8 mouse cellular contexts compared by ENCODE assay signal in the genomic region with DNA sequence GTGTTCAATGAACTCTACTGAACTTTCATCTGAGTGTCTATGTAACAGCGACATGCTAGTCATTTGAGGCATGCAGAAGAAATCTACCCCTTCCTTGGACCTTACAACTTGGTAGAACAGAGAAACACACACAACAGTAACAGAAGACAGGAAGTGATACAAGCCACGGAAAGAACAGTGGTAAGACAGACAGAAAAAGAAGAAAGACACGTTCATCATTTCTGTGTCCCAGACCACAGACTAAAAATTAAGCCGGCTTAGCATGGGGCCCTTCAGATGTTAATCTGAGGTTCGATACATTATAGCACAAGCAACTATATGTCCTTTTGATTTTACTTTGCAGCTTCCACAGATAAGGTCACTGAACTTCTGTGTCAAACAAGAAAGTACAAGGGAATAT. TPM values are rescaled to one million over a fixed set of nuclear protein-coding genes. Genes with fewer than 3 reads are reported as not detected.
A peak's percentile ranks its signal among the peaks of the same experiment; 100 is the strongest.
DNase-seq lines count a peak whose midpoint lies in the region; ATAC-seq lines count a peak whose summit lies in the region.

No protein-coding gene starts in this region.

- no peak for ATAC-seq in kidney, embryonic 15.5 days (replicated peaks; ENCODE audit: low FRiP score)
- no peak for ATAC-seq in hindbrain, embryonic 16.5 days
- ATAC-seq in midbrain, embryonic 15.5 days (replicated peaks) = no peak

- H3K4me1 ChIP-seq in kidney, embryonic 15.5 days = peaks cover 22% of the 10 kb centered on the region
- H3K4me1 ChIP-seq in hindbrain, embryonic 16.5 days (ENCODE audit: control insufficient read depth, insufficient read depth, low read depth, low read length) = peaks cover 18% of the 10 kb centered on the region
- H3K4me1 ChIP-seq in midbrain, embryonic 15.5 days = peaks cover 29% of the 10 kb centered on the region

- no peak overlapping the region for H3K27ac ChIP-seq in kidney, embryonic 15.5 days
- H3K27ac ChIP-seq in hindbrain, embryonic 16.5 days (ENCODE audit: low read depth, low read length) = no peak overlapping the region
- no peak overlapping the region for H3K27ac ChIP-seq in midbrain, embryonic 15.5 days

- no peak overlapping the region for H3K9ac ChIP-seq in kidney, embryonic 15.5 days
- no peak overlapping the region for H3K9ac ChIP-seq in hindbrain, embryonic 16.5 days (ENCODE audit: low read depth, low read length)
- H3K9ac ChIP-seq in midbrain, embryonic 15.5 days = no peak overlapping the region

- H3K4me3 ChIP-seq in kidney, embryonic 15.5 days (replicated peaks) = peak overlapping the region; percentile 96
- no peak overlapping the region for H3K4me3 ChIP-seq in hindbrain, embryonic 16.5 days (ENCODE audit: low read length)
- H3K4me3 ChIP-seq in midbrain, embryonic 15.5 days = peak overlapping the region; percentile 99; the same call in 1 of the 2 replicates

- no peaks in the 10 kb centered on the region for H3K36me3 ChIP-seq in kidney, embryonic 15.5 days
- H3K36me3 ChIP-seq in hindbrain, embryonic 16.5 days (ENCODE audit: control insufficient read depth, insufficient read depth, low read length) = no peaks in the 10 kb centered on the region
- H3K36me3 ChIP-seq in midbrain, embryonic 15.5 days (replicated peaks) = no peaks in the 10 kb centered on the region

- H3K27me3 ChIP-seq in kidney, embryonic 15.5 days = 0 out of 2 replicates have a peak, but pooled peaks cover 3% of the 10 kb centered on the region
- no peaks in the 10 kb centered on the region for H3K27me3 ChIP-seq in hindbrain, embryonic 16.5 days (replicated peaks; ENCODE audit: control insufficient read depth, insufficient read depth, low read length)
- H3K27me3 ChIP-seq in midbrain, embryonic 15.5 days (replicated peaks) = no peaks in the 10 kb centered on the region

- H3K4me2 ChIP-seq in kidney, embryonic 15.5 days = peak overlapping the region; percentile 66
- H3K4me2 ChIP-seq in hindbrain, embryonic 16.5 days (ENCODE audit: low read length) = peak overlapping the region; percentile 78
- peak overlapping the region; percentile 75; the same call in 1 of the 2 replicates for H3K4me2 ChIP-seq in midbrain, embryonic 15.5 days

- no peaks in the 10 kb centered on the region for H3K9me3 ChIP-seq in kidney, embryonic 15.5 days (replicated peaks)
- H3K9me3 ChIP-seq in hindbrain, embryonic 16.5 days (ENCODE audit: control insufficient read depth, low read length) = no peaks in the 10 kb centered on the region
- no peaks in the 10 kb centered on the region for H3K9me3 ChIP-seq in midbrain, embryonic 15.5 days

- 67% methylated on average over 5 of the region's 5 CpGs for WGBS in kidney, embryonic 15.5 days
- WGBS in hindbrain, embryonic 16.5 days = 67% methylated on average over 5 of the region's 5 CpGs
- WGBS in midbrain, embryonic 15.5 days = 76% methylated on average over 5 of the region's 5 CpGs

- no peak for DNase-seq in kidney, postnatal 10 days
- peak; percentile 65 for DNase-seq in T-cell, adult 2 months (ENCODE audit: low spot score)
- no peak for DNase-seq in testis, postnatal 14 days (ENCODE audit: low spot score)
- DNase-seq in kidney, postnatal 25 days = no peak
- DNase-seq in adrenal gland, postnatal 25 days = no peak

RNA-seq across cellular contexts. Expression of gene Rap1b, which starts 2.1 kb away (rescaled TPM):
- polyA plus RNA-seq in kidney, embryonic 15.5 days (2015; fragmentation: Nextera tagmentation; extraction: Ambion mirVana) = 161 and 167 TPM in 2 replicates
- 161 and 169 TPM in 2 replicates for polyA plus RNA-seq in hindbrain, embryonic 16.5 days (2015; fragmentation: Nextera tagmentation; extraction: Ambion mirVana)
- 166 and 168 TPM in 2 replicates for polyA plus RNA-seq in midbrain, embryonic 15.5 days (2015; fragmentation: Nextera tagmentation; extraction: Ambion mirVana)
- total RNA-seq in adrenal gland, postnatal 25 days (2021) = 128 and 129 TPM in 2 replicates

RNA-seq across cellular contexts. Expression of gene Nup107, which starts 51.2 kb away (rescaled TPM):
- polyA plus RNA-seq in kidney, embryonic 15.5 days (2015; fragmentation: Nextera tagmentation; extraction: Ambion mirVana) = 65.3 and 69.0 TPM in 2 replicates
- 32.0 TPM in 2 replicates for polyA plus RNA-seq in hindbrain, embryonic 16.5 days (2015; fragmentation: Nextera tagmentation; extraction: Ambion mirVana)
- 33.7 and 34.7 TPM in 2 replicates for polyA plus RNA-seq in midbrain, embryonic 15.5 days (2015; fragmentation: Nextera tagmentation; extraction: Ambion mirVana)
- total RNA-seq in adrenal gland, postnatal 25 days (2021) = 16.5 and 23.0 TPM in 2 replicates
